Mouse (Mus musculus) spleen, embryonic (tissue): ENCODE data around the gene Atp6v0a4.

Source experiments
- CTCF ChIA-PET: fragments of 350-600 bp; sonication (Branson Sonifier 250); formaldehyde crosslinking; loops from one replicate; lab custom pipeline; 2022; lab: Charles Lee

Gene Atp6v0a4

DNA sequence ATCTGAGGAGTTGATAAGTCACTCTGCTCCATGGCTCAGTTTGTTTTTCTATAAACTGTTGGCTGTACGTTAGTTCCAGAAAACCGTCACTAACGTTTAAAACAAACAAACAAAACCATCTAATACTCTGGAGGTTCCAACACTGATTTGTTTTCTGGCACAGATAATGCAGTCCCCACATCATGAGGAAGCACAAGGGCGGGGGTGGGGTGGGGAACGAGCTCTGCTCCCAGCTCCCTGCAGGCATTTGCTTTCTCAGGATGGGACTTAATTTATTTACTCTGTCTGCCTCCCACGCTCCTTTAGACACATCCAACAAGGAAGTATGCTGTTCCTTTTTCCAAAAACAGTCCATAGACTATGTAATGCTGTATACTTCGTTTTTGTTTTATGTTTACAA is 101.1 kb downstream of the Atp6v0a4 start:
- CTCF ChIA-PET: no interaction called here

DNA sequence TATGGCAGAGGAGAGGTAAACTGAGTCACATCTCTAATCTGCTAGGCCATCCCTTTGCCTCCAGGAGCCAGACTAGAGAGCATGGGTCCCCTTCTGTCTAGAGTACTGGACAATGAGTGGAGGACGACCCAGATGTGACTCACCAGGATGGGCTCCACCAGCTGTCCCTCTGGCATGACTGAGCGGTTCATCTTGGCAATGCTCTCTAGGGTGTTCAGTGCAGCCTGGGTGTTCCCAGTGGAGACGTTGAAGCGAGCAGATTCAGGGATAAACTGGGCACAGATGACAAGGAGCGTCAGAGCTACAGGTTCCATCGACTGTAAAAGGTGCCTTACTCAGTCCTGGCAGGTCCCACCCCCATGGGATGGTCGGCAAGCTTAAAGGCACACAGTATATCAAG is 103.0 kb downstream of the Atp6v0a4 start:
- CTCF ChIA-PET: no interaction called here

DNA sequence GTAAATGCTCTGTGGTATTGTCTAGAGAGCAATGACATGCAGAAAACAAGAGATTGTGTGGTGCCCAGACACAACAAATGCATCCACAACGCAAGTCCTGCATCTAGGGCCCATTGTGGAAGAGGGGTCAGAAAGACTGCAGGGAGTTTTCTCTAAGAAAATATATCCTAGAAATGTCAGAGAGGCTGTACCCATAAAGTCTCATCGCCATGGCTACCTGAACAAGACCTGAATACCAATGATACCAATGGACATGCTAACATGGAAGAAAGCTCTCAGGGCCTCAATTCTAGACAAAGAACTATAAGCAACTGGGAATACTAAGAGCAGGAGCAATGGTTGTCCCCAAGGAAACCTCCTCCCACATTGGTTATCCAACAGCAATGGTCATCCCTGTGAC is 111.6 kb downstream of the Atp6v0a4 start:
- CTCF ChIA-PET: no interaction called here

DNA sequence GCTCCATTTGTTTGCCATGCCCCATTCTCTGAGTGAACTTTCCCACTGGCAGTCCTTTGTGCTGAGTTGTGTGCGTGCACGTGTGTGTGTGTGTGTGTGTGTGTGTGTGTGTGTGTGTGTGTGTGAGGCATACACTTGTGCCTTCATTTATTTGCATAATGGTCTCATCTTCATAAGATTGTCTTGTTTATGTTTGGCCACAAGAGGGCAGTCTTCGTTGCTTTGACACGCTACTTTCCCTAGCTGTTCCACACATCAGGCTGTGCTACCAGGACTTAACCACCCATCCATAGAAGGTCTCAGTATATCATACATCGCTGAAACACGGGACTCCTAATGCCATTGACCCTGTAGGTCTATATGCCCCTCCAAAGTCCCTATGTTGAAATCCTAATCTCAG is 116.9 kb downstream of the Atp6v0a4 start:
- CTCF ChIA-PET: interaction anchor here (0.6 to 1.0 kb wide), 3 partner anchors 58 to 194 kb away, joined by 3 to 6 read pairs (median 3); no protein-coding TSS in a partner anchor
